17 mouse cellular contexts compared by ENCODE assay signal in genomic region chr10:96162975-96163706, GRCm38 (mm10). TPM values are rescaled to one million over a fixed set of nuclear protein-coding genes. Genes with fewer than 3 reads are reported as not detected.
A peak's percentile ranks its signal among the peaks of the same experiment; 100 is the strongest.
DNase-seq lines count a peak whose midpoint lies in the region; ATAC-seq and TF ChIP-seq lines count a peak whose summit lies in the region.
"Had no signal": no experiment of that assay in that cellular context is flagged by ENCODE, and none has a peak within 500 bp of the region (broad histone marks: within the 10 kb centered on the region; RNA-seq: fewer than 3 reads in every experiment).

No protein-coding gene starts in this region.

- H3K36me3 ChIP-seq in liver, embryonic 16.5 days (ENCODE audit: control insufficient read depth, insufficient read depth) = no peaks in the 10 kb centered on the region
- no peaks in the 10 kb centered on the region for H3K36me3 ChIP-seq in liver, embryonic 12.5 days
- no peaks in the 10 kb centered on the region for H3K36me3 ChIP-seq in forebrain, embryonic 12.5 days (replicated peaks)
- H3K36me3 ChIP-seq in hindbrain, embryonic 14.5 days (replicated peaks; ENCODE audit: control insufficient read depth, insufficient read depth) = no peaks in the 10 kb centered on the region
- H3K36me3 ChIP-seq: heart, embryonic 10.5 days had no signal

- DNase-seq in adrenal gland, postnatal 14 days = peak; percentile 23
- DNase-seq in adrenal gland, adult 2 months = no peak
- no peak for DNase-seq in hindbrain, embryonic 14.5 days (ENCODE audit: low spot score)
- DNase-seq: cerebellum, adult 9-11 months; kidney, adult 8-10 months; right cerebral cortex, postnatal 14 days; thymus, postnatal 14 days had no signal

- 0 out of 2 replicates have a peak, but pooled peaks have one; percentile 35 for ATAC-seq in liver, embryonic 16.5 days (ENCODE audit: low read depth)
- ATAC-seq in liver, embryonic 12.5 days = no peak
- peak; percentile 98 for ATAC-seq in neutrophil, adult 5-6 weeks (ENCODE audit: extremely low read depth, insufficient number of reproducible peaks, low FRiP score, poor library complexity, severe bottlenecking)
- ATAC-seq in forebrain, embryonic 12.5 days (ENCODE audit: low FRiP score) = no peak
- no peak for ATAC-seq in hindbrain, embryonic 14.5 days (ENCODE audit: low FRiP score)
- ATAC-seq: hindbrain, postnatal 0 days had no signal

- no peak overlapping the region for H3K27ac ChIP-seq in liver, embryonic 16.5 days (ENCODE audit: low read length)
- H3K27ac ChIP-seq in liver, embryonic 12.5 days = no peak overlapping the region
- H3K27ac ChIP-seq in embryonic fibroblast, embryonic 13.5 days (ENCODE audit: insufficient read depth, low read length) = peak overlapping the region; percentile 65; the same call in 1 of the 2 replicates
- no peak overlapping the region for H3K27ac ChIP-seq in forebrain, embryonic 12.5 days
- no peak overlapping the region for H3K27ac ChIP-seq in hindbrain, embryonic 14.5 days
- H3K27ac ChIP-seq: heart, embryonic 10.5 days; hindbrain, postnatal 0 days; layer of hippocampus, adult 2 months; liver, embryonic 14.5 days had no signal

- TF ChIP-seq POLR2A in embryonic fibroblast, embryonic 13.5 days (IDR thresholded peaks at IDR 0.05; ENCODE audit: low read depth, low read length) = no peak

- 65% methylated on average over 7 of the region's 7 CpGs for WGBS in liver, embryonic 16.5 days (ENCODE audit: insufficient replicate concordance)
- WGBS in liver, embryonic 12.5 days (ENCODE audit: insufficient replicate concordance) = 71% methylated on average over 7 of the region's 7 CpGs
- WGBS in forebrain, embryonic 12.5 days = 87% methylated on average over 7 of the region's 7 CpGs
- WGBS in hindbrain, embryonic 14.5 days = 86% methylated on average over 7 of the region's 7 CpGs

- no peak for TF ChIP-seq CTCF in embryonic fibroblast, embryonic 13.5 days (IDR thresholded peaks at IDR 0.05; ENCODE audit: borderline replicate concordance, insufficient read depth, low read length)

- H3K4me3 ChIP-seq in liver, embryonic 16.5 days (ENCODE audit: low read depth, low read length) = no peak overlapping the region
- no peak overlapping the region for H3K4me3 ChIP-seq in liver, embryonic 12.5 days
- no peak overlapping the region for H3K4me3 ChIP-seq in embryonic fibroblast, embryonic 13.5 days (ENCODE audit: insufficient read depth, low read length)
- H3K4me3 ChIP-seq in forebrain, embryonic 12.5 days (replicated peaks) = no peak overlapping the region
- no peak overlapping the region for H3K4me3 ChIP-seq in hindbrain, embryonic 14.5 days (replicated peaks; ENCODE audit: low read length)
- H3K4me3 ChIP-seq: heart, embryonic 10.5 days; layer of hippocampus, adult 2 months had no signal

- no peak overlapping the region for H3K9ac ChIP-seq in liver, embryonic 16.5 days (ENCODE audit: low read depth, low read length)
- H3K9ac ChIP-seq in liver, embryonic 12.5 days = no peak overlapping the region
- no peak overlapping the region for H3K9ac ChIP-seq in forebrain, embryonic 12.5 days
- no peak overlapping the region for H3K9ac ChIP-seq in hindbrain, embryonic 14.5 days
- H3K9ac ChIP-seq: liver, embryonic 14.5 days had no signal

- no peak overlapping the region for H3K4me2 ChIP-seq in liver, embryonic 16.5 days (ENCODE audit: low read depth, low read length)
- no peak overlapping the region for H3K4me2 ChIP-seq in liver, embryonic 12.5 days
- H3K4me2 ChIP-seq in forebrain, embryonic 12.5 days = no peak overlapping the region
- no peak overlapping the region for H3K4me2 ChIP-seq in hindbrain, embryonic 14.5 days (replicated peaks)

- no peaks in the 10 kb centered on the region for H3K4me1 ChIP-seq in liver, embryonic 16.5 days (ENCODE audit: control insufficient read depth, low read depth, low read length)
- H3K4me1 ChIP-seq in liver, embryonic 12.5 days = no peaks in the 10 kb centered on the region
- H3K4me1 ChIP-seq in embryonic fibroblast, embryonic 13.5 days (ENCODE audit: control insufficient read depth, insufficient read depth, low read length) = no peaks in the 10 kb centered on the region
- H3K4me1 ChIP-seq in forebrain, embryonic 12.5 days = no peaks in the 10 kb centered on the region
- no peaks in the 10 kb centered on the region for H3K4me1 ChIP-seq in hindbrain, embryonic 14.5 days (replicated peaks; ENCODE audit: control insufficient read depth, insufficient read depth, low read length)
- H3K4me1 ChIP-seq: heart, embryonic 10.5 days had no signal

- H3K27me3 ChIP-seq in liver, embryonic 16.5 days (ENCODE audit: control insufficient read depth, insufficient read depth, low read depth, low read length) = no peaks in the 10 kb centered on the region
- H3K27me3 ChIP-seq in liver, embryonic 12.5 days (replicated peaks) = no peaks in the 10 kb centered on the region
- no peaks in the 10 kb centered on the region for H3K27me3 ChIP-seq in forebrain, embryonic 12.5 days
- H3K27me3 ChIP-seq in hindbrain, embryonic 14.5 days (ENCODE audit: control insufficient read depth, insufficient read depth, low read length) = no peaks in the 10 kb centered on the region

- H3K9me3 ChIP-seq in liver, embryonic 16.5 days (replicated peaks; ENCODE audit: control insufficient read depth, low read length) = no peaks in the 10 kb centered on the region
- no peaks in the 10 kb centered on the region for H3K9me3 ChIP-seq in liver, embryonic 12.5 days (replicated peaks)
- H3K9me3 ChIP-seq in forebrain, embryonic 12.5 days = no peaks in the 10 kb centered on the region
- no peaks in the 10 kb centered on the region for H3K9me3 ChIP-seq in hindbrain, embryonic 14.5 days (ENCODE audit: control insufficient read depth, low read length)
- H3K9me3 ChIP-seq: heart, embryonic 10.5 days had no signal

RNA-seq across cellular contexts. Expression of gene Gm5426, which starts 26.7 kb away (rescaled TPM):
- not detected in 2 replicates for total RNA-seq in adrenal gland, postnatal 14 days (2021)
- total RNA-seq in adrenal gland, adult 2 months (2021) = not detected
- polyA plus RNA-seq in adrenal gland, adult 2 months (2012; rRNA removed) = not detected in 2 replicates
- not detected in 2 replicates for polyA plus RNA-seq in liver, embryonic 16.5 days (2015; fragmentation: Nextera tagmentation; extraction: Ambion mirVana)
- not detected in 2 replicates for polyA plus RNA-seq in liver, embryonic 12.5 days (2016; fragmentation: Nextera tagmentation; extraction: Ambion mirVana)
- not detected in 2 replicates for polyA plus RNA-seq in embryonic fibroblast, embryonic 13.5 days (2011; ENCODE audit: insufficient read length, low read depth, missing spikeins)
- not detected in 2 replicates for total RNA-seq in neutrophil, adult 5-6 weeks (2017)
- polyA plus RNA-seq in forebrain, embryonic 12.5 days (2016; fragmentation: Nextera tagmentation; extraction: Ambion mirVana) = not detected in 2 replicates
- polyA plus RNA-seq in hindbrain, embryonic 14.5 days (2014; fragmentation: Nextera tagmentation; extraction: Ambion mirVana) = not detected in 2 replicates
- total RNA-seq: heart, postnatal 25 days; hindbrain, postnatal 0 days; layer of hippocampus, adult 2 months had no signal
- polyA plus RNA-seq: heart, embryonic 10.5 days; hindbrain, postnatal 0 days; liver, embryonic 14.5 days had no signal

Comparison
In these comparisons a context has a peak if more than half of its experiments do, and no peak if none do; other contexts are left out.
1. ATAC-seq: peak in liver, embryonic 16.5 days (single experiment) and neutrophil, adult 5-6 weeks (single experiment); none in liver, embryonic 12.5 days (single experiment), forebrain, embryonic 12.5 days (single experiment) and hindbrain, embryonic 14.5 days (single experiment).